Mouse (Mus musculus) olfactory bulb, adult 2 months (tissue): ENCODE data around the gene Thpo.

Experiments
- CTCF ChIP-seq: fragments of 200-500 bp; IDR thresholded peaks from 2 replicates; pipeline ENCODE4 v1.5.1; 2012; ENCODE audit warnings: low read depth, mild to moderate bottlenecking, low read length, moderate library complexity; ENCODE audit not compliant: insufficient read depth
- POLR2A ChIP-seq: fragments of 200-500 bp; IDR thresholded peaks from 2 replicates; pipeline ENCODE4 v1.6.1; 2012; ENCODE audit warnings: mild to moderate bottlenecking, low read depth, low read length, moderate library complexity; ENCODE audit not compliant: insufficient read depth

- TF ChIP-seq CTCF (no peak), POLR2A (peak; percentile 72)
Observed at GRCm38 (mm10) chr16:20715976-20716840, 18.1 kb downstream of the Thpo start.
